Mouse (Mus musculus) thymus, adult 2 months (tissue): ENCODE results near the gene Tubb4b.
A peak's percentile ranks its signal among the peaks of the same experiment; 100 is the strongest.

Experiments used
- CTCF ChIP-seq: fragments of 200-500 bp; IDR thresholded peaks from 2 replicates; pipeline ENCODE4 v1.5.1; 2012; ENCODE audit warnings: mild to moderate bottlenecking, control low read depth, low read length, moderate library complexity, borderline replicate concordance; ENCODE audit not compliant: control insufficient read depth, poor library complexity, insufficient read depth; ENCODE audit errors: extremely low read depth
- POLR2A ChIP-seq: fragments of 200-500 bp; IDR thresholded peaks from 2 replicates; pipeline ENCODE4 v1.6.1; 2012; ENCODE audit warnings: mild to moderate bottlenecking, low read length, control low read depth, moderate library complexity; ENCODE audit not compliant: control insufficient read depth, poor library complexity, insufficient read depth; ENCODE audit errors: extremely low read depth

GRCm38 (mm10) chr2:25255284-25255779, 30.8 kb upstream of the Tubb4b start, which contains the start of gene Tmem203:
- peak; percentile 77 for TF ChIP-seq POLR2A
- TF ChIP-seq CTCF = 0 out of 2 replicates have a peak, but pooled peaks have one; percentile 27
